Mouse (Mus musculus): ENCODE data around the gene Map4. TPM values are rescaled to one million over a fixed set of nuclear protein-coding genes. Genes with fewer than 3 reads are reported as not detected.

Map4 gene
- polyA plus RNA-seq, 1 experiment, result 295 TPM

- no peaks in the 10 kb centered on the region for H3K27me3 ChIP-seq (ENCODE audit: control insufficient read depth, insufficient read depth, low read length)
- no peaks in the 10 kb centered on the region for H3K36me3 ChIP-seq (ENCODE audit: control insufficient read depth, insufficient read depth, low read length)
- H3K4me1 ChIP-seq (ENCODE audit: control insufficient read depth, insufficient read depth, low read length), result peaks cover 8% of the 10 kb centered on the region
These were observed 28.5 kb upstream of the Map4 start for GRCm38 (mm10) chr9:109902740-109903139.

GRCm38 (mm10) chr9:109907300-109907699, 24.0 kb upstream of the Map4 start:
- TF ChIP-seq CTCF (IDR thresholded peaks at IDR 0.05; ENCODE audit: control insufficient read depth, insufficient read depth, insufficient replicate concordance, low read depth, low read length) (no peak), POLR2A (IDR thresholded peaks at IDR 0.05; ENCODE audit: control insufficient read depth, low read depth, low read length) (no peak)
- Histone ChIP-seq H3K36me3 (ENCODE audit: control insufficient read depth, insufficient read depth, low read length) (no peaks in the 10 kb centered on the region), H3K27me3 (ENCODE audit: control insufficient read depth, insufficient read depth, low read length) (no peaks in the 10 kb centered on the region), H3K4me3 (ENCODE audit: control insufficient read depth, low read depth, low read length) (no peak overlapping the region), H3K27ac (ENCODE audit: control insufficient read depth, insufficient read depth, low read depth, low read length) (peak overlapping the region; percentile 37), H3K4me1 (ENCODE audit: control insufficient read depth, insufficient read depth, low read length) (no peaks in the 10 kb centered on the region)

More at GRCm38 (mm10) chr9:109902740-109903139, 28.5 kb upstream of the Map4 start:
- no peak overlapping the region for H3K27ac ChIP-seq (ENCODE audit: control insufficient read depth, insufficient read depth, low read depth, low read length)
- H3K4me3 ChIP-seq (ENCODE audit: control insufficient read depth, low read depth, low read length), result no peak overlapping the region
- TF ChIP-seq POLR2A (IDR thresholded peaks at IDR 0.05; ENCODE audit: control insufficient read depth, low read depth, low read length) (no peak), CTCF (IDR thresholded peaks at IDR 0.05; ENCODE audit: control insufficient read depth, insufficient read depth, insufficient replicate concordance, low read depth, low read length) (no peak)

GRCm38 (mm10) chr9:109907774-109908465, 23.3 kb upstream of the Map4 start:
- Histone ChIP-seq H3K4me1 (ENCODE audit: control insufficient read depth, insufficient read depth, low read length) (no peaks in the 10 kb centered on the region), H3K27me3 (ENCODE audit: control insufficient read depth, insufficient read depth, low read length) (no peaks in the 10 kb centered on the region), H3K36me3 (ENCODE audit: control insufficient read depth, insufficient read depth, low read length) (no peaks in the 10 kb centered on the region), H3K27ac (ENCODE audit: control insufficient read depth, insufficient read depth, low read depth, low read length) (no peak overlapping the region), H3K4me3 (ENCODE audit: control insufficient read depth, low read depth, low read length) (no peak overlapping the region)
- TF ChIP-seq POLR2A (IDR thresholded peaks at IDR 0.05; ENCODE audit: control insufficient read depth, low read depth, low read length), result no peak
- TF ChIP-seq CTCF (IDR thresholded peaks at IDR 0.05; ENCODE audit: control insufficient read depth, insufficient read depth, insufficient replicate concordance, low read depth, low read length), result no peak

- no peaks in the 10 kb centered on the region for H3K4me1 ChIP-seq (ENCODE audit: control insufficient read depth, insufficient read depth, low read length)
- H3K27me3 ChIP-seq (ENCODE audit: control insufficient read depth, insufficient read depth, low read length), result no peaks in the 10 kb centered on the region
- TF ChIP-seq POLR2A (IDR thresholded peaks at IDR 0.05; ENCODE audit: control insufficient read depth, low read depth, low read length), result no peak
- H3K4me3 ChIP-seq (ENCODE audit: control insufficient read depth, low read depth, low read length), result no peak overlapping the region
- H3K27ac ChIP-seq (ENCODE audit: control insufficient read depth, insufficient read depth, low read depth, low read length), result no peak overlapping the region; the same call in 1 of the 2 replicates
- no peaks in the 10 kb centered on the region for H3K36me3 ChIP-seq (ENCODE audit: control insufficient read depth, insufficient read depth, low read length)
These were observed 22.2 kb upstream of the Map4 start for GRCm38 (mm10) chr9:109909102-109909501.

- Histone ChIP-seq H3K36me3 (ENCODE audit: control insufficient read depth, insufficient read depth, low read length) (no peaks in the 10 kb centered on the region), H3K4me3 (ENCODE audit: control insufficient read depth, low read depth, low read length) (no peak overlapping the region), H3K4me1 (ENCODE audit: control insufficient read depth, insufficient read depth, low read length) (no peaks in the 10 kb centered on the region), H3K27me3 (ENCODE audit: control insufficient read depth, insufficient read depth, low read length) (no peaks in the 10 kb centered on the region), H3K27ac (ENCODE audit: control insufficient read depth, insufficient read depth, low read depth, low read length) (no peak overlapping the region)
- TF ChIP-seq POLR2A (IDR thresholded peaks at IDR 0.05; ENCODE audit: control insufficient read depth, low read depth, low read length) (no peak), CTCF (IDR thresholded peaks at IDR 0.05; ENCODE audit: control insufficient read depth, insufficient read depth, insufficient replicate concordance, low read depth, low read length) (no peak)
These were observed 21.3 kb upstream of the Map4 start for GRCm38 (mm10) chr9:109909926-109910325.

- Histone ChIP-seq H3K27ac (ENCODE audit: control insufficient read depth, insufficient read depth, low read depth, low read length) (no peak overlapping the region), H3K4me3 (ENCODE audit: control insufficient read depth, low read depth, low read length) (no peak overlapping the region), H3K4me1 (ENCODE audit: control insufficient read depth, insufficient read depth, low read length) (no peaks in the 10 kb centered on the region), H3K36me3 (ENCODE audit: control insufficient read depth, insufficient read depth, low read length) (no peaks in the 10 kb centered on the region), H3K27me3 (ENCODE audit: control insufficient read depth, insufficient read depth, low read length) (no peaks in the 10 kb centered on the region)
- TF ChIP-seq CTCF (IDR thresholded peaks at IDR 0.05; ENCODE audit: control insufficient read depth, insufficient read depth, insufficient replicate concordance, low read depth, low read length) (no peak), POLR2A (IDR thresholded peaks at IDR 0.05; ENCODE audit: control insufficient read depth, low read depth, low read length) (no peak)
These were observed 19.5 kb upstream of the Map4 start for GRCm38 (mm10) chr9:109911779-109912178.

- no peaks in the 10 kb centered on the region for H3K4me1 ChIP-seq (ENCODE audit: control insufficient read depth, insufficient read depth, low read length)
- H3K36me3 ChIP-seq (ENCODE audit: control insufficient read depth, insufficient read depth, low read length), result no peaks in the 10 kb centered on the region
- H3K27me3 ChIP-seq (ENCODE audit: control insufficient read depth, insufficient read depth, low read length), result no peaks in the 10 kb centered on the region
- H3K4me3 ChIP-seq (ENCODE audit: control insufficient read depth, low read depth, low read length), result no peak overlapping the region
- H3K27ac ChIP-seq (ENCODE audit: control insufficient read depth, insufficient read depth, low read depth, low read length), result no peak overlapping the region
- TF ChIP-seq POLR2A (IDR thresholded peaks at IDR 0.05; ENCODE audit: control insufficient read depth, low read depth, low read length) (no peak), CTCF (IDR thresholded peaks at IDR 0.05; ENCODE audit: control insufficient read depth, insufficient read depth, insufficient replicate concordance, low read depth, low read length) (no peak)
These were observed 16.9 kb upstream of the Map4 start for GRCm38 (mm10) chr9:109914269-109914926.

Data from testis, adult 2 months (tissue).